Mouse (Mus musculus) heart, embryonic 13.5 days (tissue): ENCODE data around the gene Sik2. TPM values are rescaled to one million over a fixed set of nuclear protein-coding genes. Genes with fewer than 3 reads are reported as not detected.

Source experiments
- ATAC-seq: fragments of 200-750 bp; cut with Nextera tagmentation; 2 replicates; pipeline ENCODE4 v1.8.0; 2017; ENCODE audit warnings: moderate TSS enrichment; ENCODE audit not compliant: insufficient number of reproducible peaks, low FRiP score, low TSS enrichment; ENCODE audit errors: extremely low read depth
- H3K27ac ChIP-seq: fragments of 300-500 bp; sonication (generic); replicated peaks from 2 replicates; pipeline ENCODE4 v1.5.1; 2015; ENCODE audit warnings: moderate library complexity, mild to moderate bottlenecking, inconsistent platforms
- H3K27me3 ChIP-seq: fragments of 300-500 bp; sonication (generic); replicated peaks from 2 replicates; pipeline ENCODE4 v1.6.1; 2015; ENCODE audit warnings: mild to moderate bottlenecking, inconsistent platforms
- H3K36me3 ChIP-seq: fragments of 300-500 bp; sonication (generic); 2 replicates; pipeline ENCODE4 v1.6.1; 2015; ENCODE audit warnings: mild to moderate bottlenecking, inconsistent platforms
- H3K4me1 ChIP-seq: fragments of 300-500 bp; sonication (generic); 2 replicates; pipeline ENCODE4 v1.6.1; 2015; ENCODE audit warnings: inconsistent platforms
- H3K4me2 ChIP-seq: fragments of 300-500 bp; sonication (generic); 2 replicates; pipeline ENCODE4 v1.6.1; 2015; ENCODE audit warnings: inconsistent platforms, mild to moderate bottlenecking, moderate library complexity
- H3K4me3 ChIP-seq: fragments of 300-500 bp; sonication (generic); 2 replicates; pipeline ENCODE4 v1.5.1; 2015; ENCODE audit warnings: moderate library complexity, mild to moderate bottlenecking, inconsistent platforms
- H3K9ac ChIP-seq: fragments of 300-500 bp; sonication (generic); 2 replicates; pipeline ENCODE4 v1.6.1; 2015; ENCODE audit warnings: inconsistent platforms, mild to moderate bottlenecking, moderate library complexity
- H3K9me3 ChIP-seq: fragments of 300-500 bp; sonication (generic); 2 replicates; pipeline ENCODE4 v1.6.1; 2016; ENCODE audit warnings: inconsistent platforms
- WGBS: fragments of 180-500 bp; shearing (Covaris S2); methylation state at CpG from one replicate; pipeline ENCODE4 v1.1.7; 2015; ENCODE audit warnings: mixed read lengths; 5-methylcytosine and 5-hydroxymethylcytosine counted together
- polyA plus RNA-seq: library from polyadenylated mRNA; unstranded; fragments of >200 nt; fragmentation: Nextera tagmentation; extraction: Ambion mirVana; gene quantifications from 2 replicates; pipeline ENCODE4 v1.2.1, GENCODE M21; 2015

Gene Sik2
- polyA plus RNA-seq, 1 experiment from 2014 or later, result 13.4 TPM

DNA sequence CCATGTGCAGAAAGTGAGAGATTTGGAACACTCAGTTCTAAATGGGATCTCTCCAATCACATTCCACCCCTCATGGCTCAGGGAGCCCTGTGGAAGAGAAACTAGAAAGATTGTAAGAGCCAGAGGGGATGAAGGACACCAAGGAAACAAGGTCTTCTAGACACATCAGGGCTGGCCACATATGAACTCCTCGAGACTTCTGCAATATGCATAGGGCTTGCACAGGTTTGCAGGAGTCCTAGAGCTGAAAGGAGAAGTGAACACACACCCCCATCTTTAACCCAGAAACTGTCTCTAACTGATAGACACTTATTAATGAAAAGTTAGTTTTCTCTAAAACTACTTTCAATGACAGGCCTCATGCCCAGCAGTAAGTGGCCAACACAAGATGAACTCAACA lies 64.0 kb downstream of the Sik2 start:
- Histone ChIP-seq H3K27ac (no peak overlapping the region), H3K36me3 (no peaks in the 10 kb centered on the region), H3K4me3 (no peak overlapping the region), H3K9me3 (no peaks in the 10 kb centered on the region), H3K27me3 (no peaks in the 10 kb centered on the region), H3K4me1 (no peaks in the 10 kb centered on the region), H3K9ac (no peak overlapping the region), H3K4me2 (no peak overlapping the region)
- ATAC-seq, result no peak
- WGBS, result 92% methylated on average over 1 of the region's 1 CpGs

DNA sequence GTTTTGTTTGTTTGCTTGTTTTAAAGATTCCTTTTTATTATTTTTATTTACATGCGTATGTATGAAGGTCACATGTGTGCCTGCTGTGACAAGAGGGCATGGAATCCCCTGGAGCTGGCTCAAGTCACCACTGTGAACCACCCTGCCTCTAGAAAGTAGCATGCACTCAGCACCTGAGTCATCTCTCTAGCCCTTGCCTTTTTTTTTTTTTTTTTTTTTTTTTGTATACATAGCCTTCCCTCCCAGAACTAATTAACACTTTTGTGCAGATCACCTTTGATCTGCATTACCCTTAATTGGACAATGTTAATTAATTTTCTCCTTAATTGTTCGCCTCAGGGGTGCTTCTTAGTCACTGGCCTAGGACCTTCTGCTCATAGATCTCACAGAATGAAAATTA lies 66.2 kb downstream of the Sik2 start:
- no peak for ATAC-seq
- no peak overlapping the region for H3K27ac ChIP-seq
- H3K4me2 ChIP-seq, result no peak overlapping the region
- 91% methylated on average over 2 of the region's 2 CpGs for WGBS
- no peak overlapping the region for H3K4me3 ChIP-seq
- no peak overlapping the region for H3K9ac ChIP-seq
- no peaks in the 10 kb centered on the region for H3K4me1 ChIP-seq
- H3K36me3 ChIP-seq, result no peaks in the 10 kb centered on the region
- H3K27me3 ChIP-seq, result no peaks in the 10 kb centered on the region
- H3K9me3 ChIP-seq, result no peaks in the 10 kb centered on the region

DNA sequence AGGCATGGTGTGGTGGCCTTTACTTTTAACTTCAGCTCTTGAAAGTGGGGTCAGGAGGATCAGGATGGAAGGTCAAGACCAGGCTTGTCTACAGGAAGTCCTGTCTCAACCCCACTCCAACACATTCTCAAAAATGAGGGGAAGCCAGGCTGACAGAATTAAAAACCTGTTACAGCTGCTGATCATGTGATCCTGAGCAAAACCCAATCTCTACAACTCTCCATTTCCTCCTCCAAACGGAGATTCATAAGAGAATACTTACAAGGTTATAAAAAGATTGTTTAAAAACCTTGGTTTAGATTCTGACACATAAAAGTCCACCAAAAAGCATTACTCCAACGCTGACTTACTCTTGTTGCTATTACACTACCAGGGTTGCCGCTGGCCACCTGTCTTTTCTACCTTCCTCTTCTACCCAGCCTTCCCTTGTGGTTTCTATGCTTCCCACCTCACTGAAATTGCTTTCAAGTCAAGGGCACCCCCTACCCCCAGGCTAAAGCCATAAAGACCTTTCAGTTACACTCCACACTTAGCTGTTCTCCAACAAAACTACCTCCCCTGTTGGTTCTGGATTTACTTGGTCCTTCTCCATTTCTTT lies 67.0 kb downstream of the Sik2 start:
- no peaks in the 10 kb centered on the region for H3K36me3 ChIP-seq
- H3K4me1 ChIP-seq, result no peaks in the 10 kb centered on the region
- no peaks in the 10 kb centered on the region for H3K27me3 ChIP-seq
- ATAC-seq, result no peak
- H3K4me3 ChIP-seq, result no peak overlapping the region
- H3K9me3 ChIP-seq, result no peaks in the 10 kb centered on the region
- no peak overlapping the region for H3K9ac ChIP-seq
- H3K27ac ChIP-seq, result no peak overlapping the region
- WGBS, result 86% methylated on average over 3 of the region's 3 CpGs
- no peak overlapping the region for H3K4me2 ChIP-seq

DNA sequence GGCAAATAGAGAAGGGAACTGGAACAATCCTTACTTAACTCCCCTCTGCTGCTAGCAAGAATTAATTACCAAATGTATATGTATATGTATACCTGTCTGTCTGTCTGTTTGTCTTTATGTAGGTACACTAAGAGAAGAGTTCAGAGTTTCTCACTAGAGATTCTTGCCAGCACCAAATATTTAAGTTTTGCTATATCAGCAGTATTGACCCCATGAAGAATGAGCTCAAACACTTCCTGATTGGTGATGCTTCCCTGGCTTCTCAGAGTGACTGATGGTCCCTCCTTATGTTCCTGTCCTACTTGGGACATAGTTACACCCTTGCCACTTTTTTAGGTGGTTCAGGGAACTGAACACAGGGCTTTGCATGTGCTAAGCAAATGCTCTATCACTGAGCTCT lies 78.9 kb downstream of the Sik2 start:
- ATAC-seq, result no peak

DNA sequence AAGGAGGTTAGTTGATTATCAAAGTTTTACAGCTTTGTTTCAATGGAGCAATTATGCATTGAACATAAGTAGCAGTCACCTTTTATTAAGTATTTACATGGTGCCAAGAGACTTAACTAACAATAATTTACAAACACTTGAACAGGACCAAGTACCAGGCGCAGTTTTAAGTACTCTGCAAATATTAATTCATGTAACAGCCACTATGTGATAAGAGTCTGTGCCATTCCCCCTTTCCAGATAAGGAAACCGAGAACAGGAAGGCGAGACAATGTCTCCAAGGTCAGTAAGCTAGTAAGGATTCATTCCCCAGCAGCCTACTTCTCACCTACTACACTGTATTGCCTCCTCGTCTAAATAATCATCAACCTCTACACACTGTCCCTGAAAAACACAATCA lies 83.1 kb downstream of the Sik2 start:
- no peaks in the 10 kb centered on the region for H3K27me3 ChIP-seq
- peaks cover 32% of the 10 kb centered on the region for H3K4me1 ChIP-seq
- no peak overlapping the region for H3K27ac ChIP-seq
- no peak overlapping the region for H3K4me3 ChIP-seq
- H3K9me3 ChIP-seq, result no peaks in the 10 kb centered on the region
- WGBS, result 21% methylated on average over 4 of the region's 4 CpGs
- H3K36me3 ChIP-seq, result peaks cover 17% of the 10 kb centered on the region
- H3K9ac ChIP-seq, result no peak overlapping the region
- ATAC-seq, result no peak
- no peak overlapping the region for H3K4me2 ChIP-seq

More for the DNA sequence above, 78.9 kb downstream of the Sik2 start:
- Histone ChIP-seq H3K4me3 (no peak overlapping the region), H3K27ac (no peak overlapping the region), H3K4me1 (peaks cover 6% of the 10 kb centered on the region), H3K9me3 (no peaks in the 10 kb centered on the region), H3K36me3 (peaks cover 58% of the 10 kb centered on the region), H3K9ac (no peak overlapping the region), H3K4me2 (no peak overlapping the region), H3K27me3 (no peaks in the 10 kb centered on the region)

DNA sequence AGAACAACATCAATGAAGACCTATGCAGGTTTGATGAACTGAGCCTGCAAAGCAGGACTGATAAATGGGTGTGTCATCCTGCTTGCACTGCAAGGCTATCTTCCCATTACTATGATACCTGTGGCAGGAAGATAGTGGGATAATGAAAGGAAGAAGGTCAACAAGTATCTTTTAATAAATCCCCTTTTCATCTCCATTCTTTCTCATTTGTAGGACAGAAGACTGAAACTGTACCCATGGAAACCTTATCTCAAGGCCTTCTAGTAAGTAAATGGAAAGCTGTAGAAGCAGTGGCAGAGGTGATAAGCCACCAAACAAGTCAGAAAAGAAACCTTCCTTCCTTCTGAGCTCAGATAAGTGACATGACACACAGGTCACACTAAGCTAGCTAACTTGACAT lies 84.4 kb downstream of the Sik2 start:
- H3K4me3 ChIP-seq, result no peak overlapping the region
- H3K27ac ChIP-seq, result no peak overlapping the region
- H3K4me2 ChIP-seq, result no peak overlapping the region
- peaks cover 8% of the 10 kb centered on the region for H3K36me3 ChIP-seq
- H3K9ac ChIP-seq, result no peak overlapping the region
- H3K9me3 ChIP-seq, result no peaks in the 10 kb centered on the region
- ATAC-seq, result no peak
- no peaks in the 10 kb centered on the region for H3K27me3 ChIP-seq
- H3K4me1 ChIP-seq, result peaks cover 35% of the 10 kb centered on the region

DNA sequence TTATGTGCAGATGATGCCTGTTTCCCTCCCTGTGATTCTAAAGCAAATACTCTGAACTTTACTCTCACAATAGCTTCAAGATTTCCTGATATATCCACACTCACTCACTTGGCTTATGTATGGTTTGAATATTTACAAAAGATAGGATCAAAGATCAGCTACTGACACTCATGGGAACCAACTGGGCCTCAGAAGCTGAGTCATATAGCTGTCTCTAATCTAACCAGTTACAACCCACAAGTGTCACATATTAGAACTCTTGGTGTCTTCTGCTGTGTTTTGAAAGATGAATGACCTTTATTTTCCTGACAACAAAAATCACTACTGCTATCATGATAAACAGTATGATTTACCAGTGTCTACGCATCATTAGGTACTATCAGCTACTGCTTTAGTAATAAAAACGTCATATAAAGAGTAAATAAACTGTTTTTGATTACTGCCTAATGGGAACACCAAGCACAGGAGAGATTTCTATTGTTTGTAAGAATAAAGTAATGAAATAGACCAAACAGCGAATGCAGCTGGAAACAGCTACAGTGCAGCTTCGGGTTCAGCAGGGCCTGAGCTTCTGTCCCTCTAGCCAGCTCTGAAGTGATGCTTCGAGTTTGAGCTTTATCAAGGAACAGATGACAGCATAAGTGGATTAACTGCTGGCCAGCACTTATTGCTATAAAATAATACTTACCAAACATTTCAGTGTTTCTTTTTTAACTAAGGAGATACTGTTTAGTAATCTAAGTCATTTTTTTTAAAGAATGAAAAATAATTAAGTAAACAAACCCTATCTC lies 86.3 kb downstream of the Sik2 start:
- H3K27ac ChIP-seq, result no peak overlapping the region
- H3K9ac ChIP-seq, result no peak overlapping the region
- WGBS, result 59% methylated on average over 5 of the region's 5 CpGs
- H3K4me1 ChIP-seq, result peaks cover 35% of the 10 kb centered on the region
- H3K4me2 ChIP-seq, result no peak overlapping the region
- H3K36me3 ChIP-seq, result 0 out of 2 replicates have a peak, but pooled peaks cover under 1% of the 10 kb centered on the region
- no peak overlapping the region for H3K4me3 ChIP-seq
- H3K9me3 ChIP-seq, result no peaks in the 10 kb centered on the region
- ATAC-seq, result no peak
- no peaks in the 10 kb centered on the region for H3K27me3 ChIP-seq

DNA sequence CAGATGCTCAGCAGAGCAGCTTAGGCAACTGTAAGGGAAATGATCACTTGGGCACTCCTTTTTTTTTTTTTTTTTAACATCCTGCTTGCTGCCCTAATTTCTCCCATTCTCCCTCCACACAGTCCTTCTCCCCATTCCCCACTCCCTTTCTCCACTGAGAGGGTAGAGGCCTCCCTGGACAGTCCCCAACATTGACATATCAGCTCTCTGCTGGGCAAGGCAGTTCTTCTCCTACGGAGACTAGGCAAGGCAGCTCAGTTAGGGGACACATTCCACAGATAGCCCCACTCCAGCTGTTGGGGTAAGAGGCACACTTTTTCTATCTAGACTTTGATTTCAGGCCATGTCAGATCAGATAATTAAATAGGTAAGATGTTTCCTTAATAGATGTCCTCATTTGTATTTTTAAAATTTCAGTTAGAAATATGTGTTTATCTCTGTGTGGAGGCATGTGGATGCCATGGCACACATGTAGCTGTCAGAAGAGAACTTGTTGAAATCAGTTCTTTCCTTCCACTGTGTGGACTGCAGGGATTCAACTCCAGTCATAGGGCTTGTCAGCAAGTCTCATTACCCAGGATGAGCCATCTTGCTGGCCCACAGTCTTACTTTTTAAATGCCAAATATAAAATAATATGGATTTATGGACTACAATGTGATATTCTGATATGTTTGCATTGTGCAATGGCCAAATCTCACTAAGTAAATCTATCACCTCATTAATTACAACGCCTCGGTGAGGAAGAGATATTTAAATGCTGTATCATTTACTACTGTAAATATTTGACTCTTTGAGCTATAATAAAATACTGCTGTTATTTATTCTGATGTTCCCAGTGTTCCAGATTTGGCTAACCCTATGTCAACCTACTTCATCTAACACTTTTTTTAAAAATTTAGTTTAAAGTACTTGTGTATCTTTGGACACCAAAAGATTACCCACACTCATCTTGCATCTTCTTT lies 87.7 kb downstream of the Sik2 start:
- H3K27ac ChIP-seq, result no peak overlapping the region

DNA sequence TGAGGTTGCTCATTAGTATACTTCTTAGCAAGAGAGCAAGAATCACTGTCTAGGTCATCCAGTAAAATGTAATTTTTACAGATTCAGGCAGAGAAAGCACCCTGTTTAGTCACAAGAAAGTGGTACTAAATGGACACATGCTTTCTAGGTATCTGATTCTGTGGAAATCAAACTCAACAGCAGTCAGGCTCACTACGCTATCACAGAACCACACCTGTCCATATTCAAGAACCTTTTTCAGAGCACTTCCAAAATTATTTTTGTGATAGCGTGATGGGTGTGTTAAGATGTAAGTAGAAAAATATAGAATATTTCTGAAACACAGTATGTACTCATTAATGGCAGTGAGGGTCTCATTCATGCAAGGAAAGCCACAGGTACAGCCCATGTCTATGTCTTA lies 89.3 kb downstream of the Sik2 start:
- no peak overlapping the region for H3K27ac ChIP-seq
- H3K4me3 ChIP-seq, result no peak overlapping the region
- WGBS, result 94% methylated on average over 2 of the region's 2 CpGs

More for the DNA sequence above, 87.7 kb downstream of the Sik2 start:
- ATAC-seq, result no peak
- no peak overlapping the region for H3K4me2 ChIP-seq
- peaks cover 34% of the 10 kb centered on the region for H3K4me1 ChIP-seq
- peaks cover 1% of the 10 kb centered on the region for H3K36me3 ChIP-seq
- WGBS, result 68% methylated on average over 3 of the region's 3 CpGs
- H3K9ac ChIP-seq, result no peak overlapping the region
- no peaks in the 10 kb centered on the region for H3K27me3 ChIP-seq
- no peak overlapping the region for H3K4me3 ChIP-seq
- H3K9me3 ChIP-seq, result no peaks in the 10 kb centered on the region

DNA sequence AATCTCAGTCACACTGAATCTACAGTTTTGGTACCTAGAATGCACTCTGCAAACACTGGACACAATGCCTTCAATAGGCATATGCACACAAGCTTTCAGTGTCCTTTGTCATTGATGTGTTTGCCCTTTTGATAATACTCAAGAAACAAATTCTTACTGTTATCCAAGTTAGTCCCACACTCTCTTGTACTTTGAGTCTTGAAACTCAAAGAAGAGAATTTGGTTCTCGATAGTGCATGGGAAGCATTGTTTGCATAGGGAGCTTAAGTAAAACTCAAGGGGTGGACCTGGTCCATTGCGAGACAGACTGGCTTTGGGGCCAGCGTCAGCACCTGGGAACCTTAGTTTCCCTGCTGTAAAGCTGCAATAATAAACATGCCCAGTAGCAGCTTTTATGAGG lies 90.7 kb downstream of the Sik2 start:
- 80% methylated on average over 3 of the region's 3 CpGs for WGBS
- ATAC-seq, result no peak

More for the DNA sequence above, 89.3 kb downstream of the Sik2 start:
- H3K4me1 ChIP-seq, result peaks cover 26% of the 10 kb centered on the region
- no peak overlapping the region for H3K9ac ChIP-seq
- peaks cover 11% of the 10 kb centered on the region for H3K36me3 ChIP-seq
- H3K27me3 ChIP-seq, result no peaks in the 10 kb centered on the region
- no peak for ATAC-seq
- H3K4me2 ChIP-seq, result no peak overlapping the region
- H3K9me3 ChIP-seq, result no peaks in the 10 kb centered on the region

DNA sequence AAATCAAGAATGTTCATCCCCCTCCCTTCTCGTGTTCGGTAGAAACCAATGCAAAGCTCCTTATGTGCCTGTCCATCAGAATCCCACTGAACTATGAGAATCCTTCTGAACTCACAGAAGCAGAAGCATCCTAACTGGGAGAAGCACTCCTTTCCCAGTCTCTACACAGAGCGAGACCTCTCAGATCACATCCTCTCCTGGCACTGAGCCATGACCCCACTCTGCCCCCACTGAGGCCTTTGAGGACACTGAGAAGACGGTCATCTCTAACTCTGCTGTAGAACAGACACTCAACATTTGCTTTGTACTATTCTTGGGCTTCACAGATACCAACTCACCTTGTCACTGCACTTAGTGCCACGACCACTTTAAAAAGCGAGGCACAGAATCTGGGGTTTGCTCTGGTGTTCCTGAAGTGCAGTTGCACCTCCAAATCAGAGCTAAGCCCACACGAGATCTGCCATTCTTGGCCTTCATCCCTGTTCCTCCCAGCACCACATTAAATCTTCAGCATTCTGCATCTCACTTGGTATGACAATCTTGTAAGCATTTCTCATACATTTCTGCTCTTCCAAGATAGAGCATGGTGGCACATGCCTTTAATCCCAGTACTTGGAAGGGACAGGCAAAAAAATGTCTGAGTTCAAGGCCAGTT lies 96.9 kb downstream of the Sik2 start:
- Histone ChIP-seq H3K9ac (no peak overlapping the region), H3K4me3 (no peak overlapping the region), H3K36me3 (peaks cover 46% of the 10 kb centered on the region), H3K9me3 (no peaks in the 10 kb centered on the region), H3K27me3 (no peaks in the 10 kb centered on the region), H3K4me2 (no peak overlapping the region), H3K4me1 (peaks cover 11% of the 10 kb centered on the region), H3K27ac (no peak overlapping the region)
- no peak for ATAC-seq
- WGBS, result 60% methylated on average over 7 of the region's 7 CpGs

More for the DNA sequence above, 90.7 kb downstream of the Sik2 start:
- Histone ChIP-seq H3K9ac (no peak overlapping the region), H3K27me3 (no peaks in the 10 kb centered on the region), H3K36me3 (peaks cover 16% of the 10 kb centered on the region), H3K27ac (no peak overlapping the region), H3K4me2 (no peak overlapping the region), H3K4me3 (no peak overlapping the region), H3K9me3 (no peaks in the 10 kb centered on the region), H3K4me1 (peaks cover 21% of the 10 kb centered on the region; the same call in 1 of the 2 replicates)
